Mouse (Mus musculus): ENCODE measurements around the gene Xpa.

GRCm38 (mm10) chr4:46171761-46172160, 24.4 kb downstream of the Xpa start:
- TF ChIP-seq POLR2A (IDR thresholded peaks at IDR 0.05; ENCODE audit: control insufficient read depth, extremely low read depth, insufficient read depth, low read length, poor library complexity), result no peak
- TF ChIP-seq CTCF (IDR thresholded peaks at IDR 0.05; ENCODE audit: borderline replicate concordance, control insufficient read depth, extremely low read depth, insufficient read depth, low read length, poor library complexity), result no peak
